Mouse (Mus musculus) gastrocnemius, postnatal 4 days (tissue): Measurements from ENCODE around the gene Pxt1. TPM values are rescaled to one million over a fixed set of nuclear protein-coding genes. Genes with fewer than 3 reads are reported as not detected.
A peak's percentile ranks its signal among the peaks of the same experiment; 100 is the strongest.
"Not testable (repeated sequence)": the region's sequence is repeated elsewhere in the genome, so short reads cannot be mapped to it uniquely, and the experiment has no call there.

Experiments
- DNase-seq, 2 experiments: peaks; one replicate each; pipeline ENCODE4 v3.0.0; 2021 to 2022; ENCODE audit warnings: low spot score in 2 of 2, mixed read lengths in 2 of 2
- long read RNA-seq, 2 experiments: library from polyadenylated mRNA; stranded (forward); transcript quantifications; one replicate each; pipeline ENCODE4 v2.0.0; 2021
- total RNA-seq, 2 experiments: library from RNA; stranded (reverse); gene quantifications; 2 replicates each; pipeline ENCODE4 v1.2.3; 2021

Gene Pxt1
- total RNA-seq = not detected
- long read RNA-seq, experiment 1 = 0 reads
- long read RNA-seq, experiment 2 = 0 reads

DNA sequence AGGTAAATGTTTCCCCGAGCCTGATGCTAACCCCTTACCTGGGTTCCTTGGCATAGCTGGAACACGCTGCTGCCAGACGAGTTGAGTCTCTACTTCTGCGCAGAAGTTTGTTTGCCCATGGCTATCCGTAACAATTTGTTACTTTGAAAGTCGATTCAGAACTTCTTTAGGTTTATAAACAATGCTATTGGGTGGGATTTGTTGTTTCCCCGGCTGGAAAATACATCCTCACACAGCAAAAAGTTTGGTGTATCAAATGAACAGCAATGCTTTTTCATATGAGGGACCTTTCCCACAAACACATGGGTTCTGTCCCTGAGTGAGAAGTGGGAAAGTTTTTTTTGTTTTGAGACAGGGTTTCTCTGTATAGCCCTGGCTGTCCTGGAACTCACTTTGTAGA is at the start of gene Pxt1:
Gene Pxt1, minus strand, starts transcription at position 101 of the 400 bp plus-strand sequence.
- no peak for DNase-seq

DNA sequence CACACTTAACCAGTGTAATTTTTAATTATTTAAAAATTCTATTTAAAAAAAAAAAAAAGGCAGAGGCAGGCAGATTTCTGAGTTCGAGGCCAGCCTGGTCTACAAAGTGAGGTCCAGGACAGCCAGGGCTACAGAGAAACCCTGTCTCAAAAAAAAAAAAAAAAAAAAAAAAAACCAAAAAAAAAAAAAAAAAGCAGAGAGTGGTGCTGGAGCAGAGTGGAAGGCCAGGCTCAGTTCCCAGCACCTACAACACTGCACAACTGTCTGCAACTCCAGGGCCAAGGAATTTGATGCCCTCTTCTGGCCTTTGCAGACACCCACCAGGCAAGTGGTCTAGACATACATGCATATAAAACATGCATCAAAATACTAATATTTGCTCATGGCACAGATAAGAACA is 49.4 kb upstream of the Pxt1 start:
- not testable (repeated sequence) for DNase-seq

DNA sequence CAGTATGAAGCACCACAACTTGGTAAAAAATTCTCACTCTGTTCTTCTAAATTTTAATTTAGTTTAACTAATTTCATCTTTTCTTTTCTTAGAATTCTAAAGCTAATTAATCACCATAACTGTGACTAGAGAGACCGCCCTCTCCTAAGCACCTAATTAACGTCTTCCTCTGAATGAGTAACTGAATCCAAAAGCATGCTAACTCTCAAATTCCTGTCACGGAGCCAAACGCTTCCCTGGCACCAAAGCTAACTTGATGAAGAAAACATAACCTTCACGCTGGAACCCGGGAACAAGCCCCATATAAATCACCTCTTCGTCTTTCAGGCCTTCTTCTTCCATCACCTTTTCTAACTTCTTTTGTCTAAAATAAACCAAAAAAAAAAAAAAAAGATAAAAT is 48.5 kb upstream of the Pxt1 start:
- peak in 1 of 2 experiments; percentile 25 for DNase-seq

DNA sequence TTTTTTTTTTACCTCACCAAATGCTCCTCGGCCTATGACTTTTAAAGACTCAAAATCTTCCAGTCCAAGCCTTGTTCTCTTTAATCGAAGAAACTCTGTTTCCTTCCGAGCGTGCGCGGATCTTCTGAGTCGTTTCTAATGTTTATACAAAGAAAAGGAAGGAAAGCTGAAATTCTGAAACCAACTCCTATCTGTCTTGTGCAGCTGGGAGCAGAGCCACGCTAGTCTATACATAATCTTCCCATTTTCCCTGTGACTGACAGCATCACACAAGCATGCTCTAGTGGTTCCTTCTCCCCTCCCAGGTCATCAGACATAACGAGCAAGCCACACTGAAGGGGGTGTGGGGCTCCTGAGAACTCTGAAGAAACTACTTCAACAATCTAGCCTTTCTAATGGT is 47.6 kb upstream of the Pxt1 start:
- DNase-seq = no peak

DNA sequence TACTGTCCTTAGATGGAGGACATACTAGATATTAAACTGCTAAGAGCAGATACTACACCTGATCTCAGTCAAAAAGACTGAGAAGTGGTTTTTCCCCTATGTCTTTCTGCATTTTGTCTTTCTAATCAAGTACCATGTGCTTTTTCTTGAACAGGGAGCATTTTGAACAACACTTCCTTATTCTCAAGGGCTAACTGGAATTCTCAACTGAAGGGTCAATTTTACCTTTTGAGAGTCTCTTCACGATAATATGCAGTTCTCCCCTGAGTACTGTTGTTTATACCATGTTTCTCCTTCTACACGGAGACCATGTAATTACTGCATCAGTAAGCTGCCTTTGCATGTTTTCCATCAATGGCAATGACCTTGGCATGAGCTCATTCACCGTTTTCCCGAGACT is 46.4 kb upstream of the Pxt1 start:
- no peak for DNase-seq

- no peak for DNase-seq
These were observed 45.4 kb upstream of the Pxt1 start for GRCm38 (mm10) chr17:28988996-28989395.

- no peak for DNase-seq
These were observed 44.7 kb upstream of the Pxt1 start for GRCm38 (mm10) chr17:28988291-28988690.

DNA sequence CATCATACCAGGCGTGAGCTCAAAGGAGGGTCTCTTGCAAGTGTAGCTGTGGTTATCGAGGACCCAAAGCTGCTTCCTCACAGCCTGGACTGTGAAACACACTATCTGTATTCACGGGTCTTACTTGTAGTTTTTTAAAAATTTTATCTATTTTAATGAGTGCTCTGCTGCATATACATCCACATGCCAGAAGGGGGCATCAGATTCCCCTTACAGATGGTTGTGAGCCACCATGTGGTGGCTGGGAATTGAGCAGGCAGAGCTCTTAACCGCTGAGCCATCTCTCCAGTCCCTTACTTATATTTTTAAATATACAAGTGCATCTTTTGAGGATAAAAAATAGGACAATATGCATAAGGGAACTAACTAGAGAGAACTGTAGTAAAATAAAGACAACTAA is 44.1 kb upstream of the Pxt1 start:
- DNase-seq = peak in 1 of 2 experiments; percentile 31

GRCm38 (mm10) chr17:28986833-28987232 is 43.2 kb upstream of the Pxt1 start:
- DNase-seq = no peak

GRCm38 (mm10) chr17:28984724-28985420 is 41.2 kb upstream of the Pxt1 start:
- no peak for DNase-seq

- DNase-seq = no peak
These were observed 39.0 kb upstream of the Pxt1 start for GRCm38 (mm10) chr17:28982591-28982990.

DNA sequence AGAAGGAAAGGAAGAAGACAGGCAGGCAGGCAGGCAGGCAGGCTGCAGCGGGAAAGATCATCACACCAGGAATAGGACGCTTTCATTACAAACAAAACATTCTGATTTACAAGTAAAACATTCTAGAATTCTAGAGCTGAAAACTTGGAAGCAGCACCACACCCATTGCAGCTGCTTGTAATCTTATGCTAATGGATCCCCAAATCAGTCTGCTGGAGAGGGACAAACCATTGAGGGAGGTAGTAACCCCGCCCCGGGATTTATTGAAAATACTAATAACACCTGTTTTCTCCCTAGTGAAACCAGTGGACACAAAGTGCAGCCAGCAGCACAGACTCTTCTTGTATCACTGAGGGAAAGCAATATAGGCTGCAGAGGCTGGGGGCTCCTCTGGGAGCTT is 37.4 kb upstream of the Pxt1 start:
- no peak for DNase-seq

DNA sequence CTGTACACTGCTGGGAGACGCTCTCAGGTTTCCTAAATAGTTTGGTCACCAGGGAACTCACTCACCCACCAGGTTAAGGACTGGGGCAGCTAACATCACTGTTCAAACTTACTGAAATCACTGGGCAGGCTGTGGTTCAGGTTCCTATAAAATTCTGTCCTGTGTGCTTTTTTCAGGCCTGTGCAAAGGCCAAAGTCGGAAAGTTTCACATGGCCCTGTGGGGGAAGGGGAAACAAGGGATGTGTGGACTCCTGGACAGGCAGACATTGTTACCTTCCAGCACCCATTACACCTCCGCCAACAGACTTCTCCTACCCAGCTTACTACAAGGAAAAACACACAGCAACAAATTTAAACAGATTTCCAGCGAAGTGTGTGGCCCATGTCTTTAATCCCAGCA is 35.5 kb upstream of the Pxt1 start:
- no peak for DNase-seq

- no peak for DNase-seq
These were observed 26.5 kb upstream of the Pxt1 start for GRCm38 (mm10) chr17:28970122-28970521.

DNA sequence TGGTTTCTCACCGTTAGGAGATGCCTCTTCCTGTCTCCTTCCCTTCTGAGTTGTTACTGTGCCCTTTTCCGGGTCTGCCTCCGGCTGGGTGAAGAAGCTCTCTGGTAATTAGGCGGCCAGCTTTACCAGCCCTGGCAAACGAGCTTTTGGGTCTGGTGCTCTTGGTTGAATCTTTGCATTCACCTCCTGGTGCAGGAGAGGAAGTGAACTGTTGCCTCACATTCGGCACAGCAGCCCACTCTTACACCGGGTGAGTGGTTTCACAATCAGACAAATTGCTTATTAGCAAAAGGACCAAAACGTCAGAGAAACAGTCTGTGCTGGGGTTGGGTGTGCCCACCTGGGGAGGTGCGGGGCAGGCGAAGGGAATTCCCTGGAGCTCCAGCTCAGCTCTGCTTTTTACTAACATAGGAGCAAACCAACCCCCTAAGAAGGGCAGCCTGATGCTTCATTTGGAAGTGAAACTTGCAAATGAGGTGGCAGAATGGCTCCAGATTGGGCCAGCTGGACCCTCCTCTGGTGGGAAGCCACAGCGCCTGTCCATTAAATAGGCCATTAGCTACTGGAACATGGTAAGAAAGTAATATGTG is 23.5 kb upstream of the Pxt1 start:
- no peak for DNase-seq

- no peak for DNase-seq
These were observed 18.0 kb upstream of the Pxt1 start for GRCm38 (mm10) chr17:28961596-28961995.

- DNase-seq = no peak
These were observed 17.0 kb upstream of the Pxt1 start for GRCm38 (mm10) chr17:28960597-28960996.

- no peak for DNase-seq
These were observed 10.8 kb upstream of the Pxt1 start for GRCm38 (mm10) chr17:28954416-28954815.

DNA sequence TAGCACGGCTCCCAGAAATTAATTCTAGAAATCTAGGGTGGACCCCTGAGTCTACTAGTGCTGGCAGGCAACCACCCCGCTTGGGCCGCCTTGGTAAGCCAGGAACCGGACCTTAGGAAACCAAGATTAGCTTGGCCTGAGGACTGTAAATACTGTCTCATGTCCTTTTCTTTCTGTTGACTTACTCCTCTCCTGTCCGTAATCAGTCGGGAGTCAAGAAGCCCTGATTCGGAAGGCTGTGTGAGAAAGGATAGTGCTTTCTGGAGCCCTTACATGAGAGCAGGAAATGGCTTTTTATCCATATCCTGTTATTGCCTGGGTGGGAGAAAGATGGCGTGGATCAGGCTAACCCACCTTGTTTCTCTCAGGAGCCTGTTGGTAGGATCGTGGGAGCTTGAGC is 9.6 kb upstream of the Pxt1 start:
- no peak for DNase-seq

- peak; percentile 93 for DNase-seq
These were observed 8.5 kb upstream of the Pxt1 start, which contains the start of gene Kctd20 for GRCm38 (mm10) chr17:28951831-28952799. TSS of gene Kctd20 (plus strand) at chr17:28951950.

GRCm38 (mm10) chr17:28950751-28951150 is 7.1 kb upstream of the Pxt1 start:
- no peak for DNase-seq

GRCm38 (mm10) chr17:28948661-28949060 is 5.0 kb upstream of the Pxt1 start:
- no peak for DNase-seq
